Mouse (Mus musculus) liver, embryonic 16.5 days (tissue): Measurements from ENCODE around the gene Tgoln1. TPM values are rescaled to one million over a fixed set of nuclear protein-coding genes. Genes with fewer than 3 reads are reported as not detected.

ENCODE experiments used
- polyA plus RNA-seq: library from polyadenylated mRNA; unstranded; fragments of >200 nt; fragmentation: Nextera tagmentation; extraction: Ambion mirVana; gene quantifications from 2 replicates; pipeline ENCODE4 v1.2.1, GENCODE M21; 2015

Gene Tgoln1
- polyA plus RNA-seq, 1 experiment from 2014 or later = 16.8 TPM

Other genes starting within 250 kb of the Tgoln1 start
- gene Vamp5, start 236.5 kb downstream of the Tgoln1 start, polyA plus RNA-seq = 54.9 and 62.8 TPM in 2 replicates
- gene Vamp8, start 226.3 kb downstream of the Tgoln1 start, polyA plus RNA-seq = 212 and 230 TPM in 2 replicates
- gene Ggcx, start 202.7 kb downstream of the Tgoln1 start, polyA plus RNA-seq = 29.6 and 31.7 TPM in 2 replicates
- gene Mat2a, start 177.4 kb downstream of the Tgoln1 start, polyA plus RNA-seq = 124 and 131 TPM in 2 replicates
- not detected in 2 replicates for gene Sh2d6, start 95.3 kb downstream of the Tgoln1 start, polyA plus RNA-seq
- 18.8 and 20.3 TPM in 2 replicates for gene Capg, start 72.6 kb downstream of the Tgoln1 start, polyA plus RNA-seq
- gene Elmod3, start 18.6 kb downstream of the Tgoln1 start, polyA plus RNA-seq = 4.5 and 4.7 TPM in 2 replicates
- 17.6 and 21.5 TPM in 2 replicates for gene Retsat, start 18.5 kb downstream of the Tgoln1 start, polyA plus RNA-seq
- 4.9 and 5.3 TPM in 2 replicates for gene Tcf7l1, start 172.3 kb upstream of the Tgoln1 start, polyA plus RNA-seq